Mouse (Mus musculus) cerebellum, adult 2 months (tissue): ENCODE measurements around the gene Gpr3. TPM values are rescaled to one million over a fixed set of nuclear protein-coding genes. Genes with fewer than 3 reads are reported as not detected.

Source experiments
- DNase-seq, 2 experiments: peaks; one replicate each; pipeline ENCODE4 v3.0.0; 2021
- H3K27ac ChIP-seq: fragments of 200-500 bp; 2 replicates; pipeline ENCODE4 v1.5.1; 2012; ENCODE audit warnings: low read length, control low read depth, inconsistent platforms; ENCODE audit not compliant: insufficient read depth
- H3K27me3 ChIP-seq: fragments of 200-500 bp; 2 replicates; pipeline ENCODE4 v1.6.1; 2012; ENCODE audit warnings: inconsistent platforms, mild to moderate bottlenecking, low read length, moderate library complexity; ENCODE audit not compliant: control insufficient read depth, insufficient read depth
- H3K4me1 ChIP-seq: fragments of 200-500 bp; 2 replicates; pipeline ENCODE4 v1.6.1; 2011; ENCODE audit warnings: low read length; ENCODE audit not compliant: control insufficient read depth, insufficient read depth
- H3K4me3 ChIP-seq: fragments of 200-500 bp; replicated peaks from 2 replicates; pipeline ENCODE3; 2011; ENCODE audit warnings: mild to moderate bottlenecking, low read depth, low read length, control low read depth; ENCODE audit not compliant: insufficient read depth
- CTCF ChIP-seq: fragments of 200-500 bp; IDR thresholded peaks from 2 replicates; pipeline ENCODE4 v1.5.1; 2011; ENCODE audit warnings: low read depth, mild to moderate bottlenecking, control low read depth, low read length, moderate library complexity, borderline replicate concordance; ENCODE audit not compliant: insufficient read depth
- POLR2A ChIP-seq: fragments of 200-500 bp; IDR thresholded peaks from 2 replicates; pipeline ENCODE4 v1.6.1; 2011; ENCODE audit warnings: low read length, control low read depth, borderline replicate concordance; ENCODE audit not compliant: insufficient read depth
- WGBS: fragments of 180-500 bp; shearing (Covaris S2); methylation state at CpG from one replicate; pipeline ENCODE4 v1.1.7; 2018; 5-methylcytosine and 5-hydroxymethylcytosine counted together
- polyA plus RNA-seq: library from polyadenylated mRNA; depleted of rRNA; stranded (reverse); fragments of >200 nt; gene quantifications from 2 replicates; pipeline ENCODE4 v1.2.3, GENCODE M21; 2012

Gene Gpr3
- polyA plus RNA-seq, 1 experiment: 10.9 TPM

DNA sequence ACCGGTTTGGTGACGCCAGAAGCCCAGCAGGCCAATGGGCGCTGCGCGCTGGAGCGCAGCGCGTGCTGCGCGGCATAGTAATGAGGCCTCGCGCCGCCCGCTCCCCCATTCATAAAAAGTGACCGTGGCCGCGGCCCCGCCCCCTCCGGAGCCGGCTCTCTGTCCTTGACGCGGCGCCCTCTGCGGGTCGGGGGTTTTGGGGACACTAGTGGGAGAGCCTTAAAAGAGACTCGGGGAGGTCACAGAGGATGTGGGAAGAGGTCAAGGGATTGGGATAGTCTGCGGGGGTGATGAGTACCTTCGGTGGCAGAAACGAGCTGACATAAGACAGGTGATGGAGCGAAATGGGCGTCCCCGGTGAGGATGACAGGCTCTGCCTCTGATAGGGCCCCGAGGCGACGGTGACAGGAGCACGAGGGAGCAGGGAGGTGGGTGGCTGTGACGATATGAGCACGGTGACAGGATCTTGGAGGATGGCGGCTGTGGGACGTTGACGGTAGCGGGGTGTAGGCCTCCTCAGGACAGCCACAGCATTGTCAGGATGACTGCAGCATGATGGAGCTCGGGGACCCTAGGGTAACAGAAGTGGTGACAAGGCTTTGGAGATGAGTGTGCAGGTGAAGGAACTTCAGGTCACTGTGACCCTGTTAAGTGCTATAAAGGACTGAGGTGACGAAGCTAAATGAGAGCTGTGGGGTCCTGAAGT is 379 bp upstream of the Gpr3 start:
- Histone ChIP-seq H3K27ac (0 out of 2 replicates have a peak overlapping the region, but pooled peaks have one; percentile 3), H3K27me3 (no peaks in the 10 kb centered on the region), H3K4me3 (peak overlapping the region; percentile 73), H3K4me1 (peaks cover 23% of the 10 kb centered on the region)
- DNase-seq: peak; percentile 86 to 87
- 2% methylated on average over 44 of the region's 44 CpGs for WGBS
- TF ChIP-seq CTCF (peak; percentile 13; the same call in 1 of the 2 replicates), POLR2A (no peak)

DNA sequence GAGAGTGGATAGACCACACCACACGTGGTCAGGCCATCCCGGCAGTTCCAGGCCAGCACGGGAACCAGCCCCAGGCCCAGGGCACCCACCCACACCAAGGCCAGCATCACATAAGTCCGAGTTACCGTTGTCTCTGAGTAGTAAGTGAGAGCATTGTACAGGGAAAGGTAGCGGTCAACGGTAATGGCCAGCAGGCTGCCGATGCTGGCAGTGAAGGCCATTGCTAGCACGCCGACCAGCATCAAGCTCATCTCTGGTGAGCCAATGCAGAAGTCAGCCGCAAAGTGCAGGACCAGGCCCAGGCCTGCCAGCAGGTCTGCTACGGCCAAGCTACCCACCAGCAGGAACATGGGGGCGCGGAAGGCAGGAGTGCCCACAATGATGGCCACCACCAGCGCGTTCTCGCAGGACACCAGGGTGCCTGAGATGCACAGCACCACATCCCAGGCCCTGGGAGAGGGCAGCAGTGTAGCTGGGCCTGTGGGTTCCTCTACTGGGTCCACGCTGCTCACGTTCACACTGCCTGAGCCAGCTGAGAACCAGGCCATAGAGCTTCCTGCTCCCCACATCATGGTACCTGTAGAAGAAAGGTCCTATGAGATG is 1.4 kb downstream of the Gpr3 start:
- H3K4me1 ChIP-seq: peaks cover 23% of the 10 kb centered on the region
- H3K27me3 ChIP-seq: no peaks in the 10 kb centered on the region
- peak in 1 of 2 experiments; percentile 27 for DNase-seq
- H3K27ac ChIP-seq: no peak overlapping the region
- TF ChIP-seq POLR2A (no peak), CTCF (no peak)
- 73% methylated on average over 19 of the region's 19 CpGs for WGBS
- no peak overlapping the region for H3K4me3 ChIP-seq

DNA sequence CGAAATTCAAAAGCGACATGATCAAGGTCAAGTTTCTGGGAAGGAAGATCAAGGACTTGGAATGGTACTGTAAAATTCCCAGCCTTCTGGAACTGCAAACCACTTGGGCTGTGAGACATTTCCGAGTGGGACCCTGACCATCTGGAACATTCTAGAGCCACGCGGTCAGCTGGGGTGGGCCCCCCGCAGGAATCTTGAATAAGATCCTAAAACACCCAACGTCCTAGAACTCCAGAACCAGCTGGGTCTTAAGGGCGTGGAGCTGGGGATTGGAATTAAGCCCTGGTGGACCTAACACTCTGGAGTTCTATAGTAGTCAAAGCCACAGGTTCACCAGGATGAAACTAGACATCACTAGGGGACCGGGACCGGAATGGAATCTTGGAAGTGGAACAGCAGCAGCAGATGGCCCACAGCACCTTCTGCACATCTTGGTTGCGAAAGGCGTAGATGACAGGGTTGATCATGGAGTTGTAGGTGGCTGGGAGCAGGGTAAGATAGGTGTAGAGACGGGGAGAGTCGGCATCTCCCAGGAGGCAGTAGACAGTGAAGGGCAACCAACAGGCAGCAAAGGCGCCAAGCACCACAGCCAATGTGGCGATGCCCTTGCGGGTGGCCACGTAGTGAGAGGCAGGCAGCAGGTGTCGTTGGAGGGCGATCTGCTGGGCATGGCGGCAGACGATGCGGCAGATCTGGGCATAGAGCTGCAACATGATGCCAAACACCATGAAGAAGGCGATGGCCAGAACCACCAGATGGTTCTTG is 2.1 kb downstream of the Gpr3 start:
- DNase-seq: peak; percentile 42 to 43
- WGBS: 42% methylated on average over 24 of the region's 24 CpGs
- TF ChIP-seq CTCF (no peak), POLR2A (no peak)
- peaks cover 23% of the 10 kb centered on the region for H3K4me1 ChIP-seq
- H3K4me3 ChIP-seq: no peak overlapping the region
- no peaks in the 10 kb centered on the region for H3K27me3 ChIP-seq
- H3K27ac ChIP-seq: no peak overlapping the region

DNA sequence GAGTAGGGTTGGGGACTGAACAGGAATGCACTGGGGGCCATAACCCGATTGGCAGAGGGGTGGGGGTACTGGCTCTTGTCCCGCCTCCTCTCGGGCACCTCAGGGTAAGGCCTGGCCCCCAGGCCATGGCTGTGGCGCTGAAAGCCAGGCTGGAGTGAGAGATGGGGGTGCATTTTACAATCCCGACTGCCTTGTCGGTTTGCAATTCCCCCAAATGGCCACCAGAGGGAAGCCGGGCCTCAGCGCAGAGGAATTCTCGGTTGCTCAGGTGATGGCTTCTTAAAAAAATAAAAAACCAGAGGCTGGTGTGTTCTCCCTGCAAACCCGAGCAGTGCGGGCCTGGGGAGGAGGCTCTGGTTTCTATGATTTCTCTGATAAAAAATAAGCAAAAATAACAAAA is 3.0 kb downstream of the Gpr3 start:
- Histone ChIP-seq H3K4me3 (no peak overlapping the region), H3K27me3 (no peaks in the 10 kb centered on the region), H3K4me1 (peaks cover 23% of the 10 kb centered on the region), H3K27ac (no peak overlapping the region)
- WGBS: 4% methylated on average over 11 of the region's 11 CpGs
- no peak for TF ChIP-seq POLR2A
- TF ChIP-seq CTCF: peak; percentile 80
- DNase-seq: peak; percentile 72 to 75

DNA sequence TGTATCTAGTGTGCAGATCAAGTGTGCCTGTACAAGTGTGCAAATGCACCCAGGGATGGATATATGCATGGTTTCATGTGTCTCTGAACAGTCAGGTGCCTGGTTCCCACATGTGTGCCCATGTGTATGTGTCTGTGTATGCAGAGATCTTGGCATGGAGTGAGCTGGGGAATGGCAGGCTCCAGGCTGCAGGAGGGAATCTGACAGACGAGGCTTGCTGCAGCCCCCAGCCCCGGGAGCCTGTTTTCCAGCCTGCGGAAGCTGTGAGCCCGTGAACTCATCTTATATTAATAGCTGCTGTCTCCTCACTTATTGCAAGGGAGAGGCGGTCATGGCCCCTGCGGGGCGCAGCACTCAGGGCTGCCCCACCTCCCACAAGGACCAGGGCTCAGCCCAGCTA is 8.0 kb downstream of the Gpr3 start:
- no peak for DNase-seq
- TF ChIP-seq CTCF (no peak), POLR2A (no peak)
- H3K27ac ChIP-seq: no peak overlapping the region
- H3K27me3 ChIP-seq: no peaks in the 10 kb centered on the region
- WGBS: 61% methylated on average over 7 of the region's 7 CpGs
- H3K4me3 ChIP-seq: no peak overlapping the region
- H3K4me1 ChIP-seq: peaks cover 18% of the 10 kb centered on the region

DNA sequence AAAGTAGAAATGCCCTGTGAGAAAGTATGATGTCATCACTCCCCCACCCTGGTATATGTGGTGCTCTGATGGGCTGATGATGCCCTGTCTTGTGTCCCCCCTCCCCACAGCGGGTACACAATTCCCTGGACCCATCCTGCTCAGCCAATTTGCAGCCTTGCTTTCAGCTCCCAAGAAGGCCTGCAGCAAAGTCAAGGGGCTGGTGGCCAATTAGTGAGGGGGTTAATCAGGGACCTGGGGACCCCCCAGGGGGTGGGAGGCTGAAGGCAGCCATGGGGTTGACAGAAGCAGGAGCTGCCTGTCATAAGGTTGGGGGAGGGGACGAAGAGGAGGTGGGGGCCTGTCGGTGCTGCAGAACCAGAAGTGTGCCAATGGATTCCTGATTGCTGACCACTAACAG is 8.7 kb downstream of the Gpr3 start:
- no peak overlapping the region for H3K4me3 ChIP-seq
- DNase-seq: no peak
- TF ChIP-seq POLR2A (no peak), CTCF (no peak)
- H3K4me1 ChIP-seq: peaks cover 22% of the 10 kb centered on the region
- no peaks in the 10 kb centered on the region for H3K27me3 ChIP-seq
- H3K27ac ChIP-seq: no peak overlapping the region
- 71% methylated on average over 3 of the region's 3 CpGs for WGBS

DNA sequence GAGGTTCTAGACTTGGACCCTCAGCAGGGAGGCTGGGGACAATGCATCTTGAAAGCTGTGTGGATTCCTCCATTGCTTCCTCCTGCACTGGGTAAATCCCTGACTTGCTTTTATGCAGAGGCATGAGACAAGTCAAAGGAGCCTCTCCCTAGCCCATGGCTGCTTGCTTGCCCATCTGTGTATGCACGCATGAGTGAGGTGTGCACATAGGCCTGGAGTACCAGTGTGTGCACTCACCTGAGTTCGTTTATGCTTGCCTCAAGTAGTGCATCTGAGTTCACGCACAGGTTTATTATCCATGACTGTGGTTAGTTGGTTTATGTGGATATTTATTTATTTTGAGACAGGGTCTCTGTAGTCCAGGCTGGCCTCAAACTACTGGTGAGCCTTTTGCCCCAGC is 10.1 kb downstream of the Gpr3 start:
- TF ChIP-seq POLR2A (no peak), CTCF (no peak)
- no peak for DNase-seq
- H3K4me1 ChIP-seq: peaks cover 32% of the 10 kb centered on the region
- 95% methylated on average over 3 of the region's 3 CpGs for WGBS
- no peak overlapping the region for H3K4me3 ChIP-seq
- no peaks in the 10 kb centered on the region for H3K27me3 ChIP-seq
- no peak overlapping the region for H3K27ac ChIP-seq
